Mouse (Mus musculus) hindbrain, embryonic 16.5 days (tissue): ENCODE results near the gene Gm45140. TPM values are rescaled to one million over a fixed set of nuclear protein-coding genes. Genes with fewer than 3 reads are reported as not detected.

ENCODE experiments used
- ATAC-seq: fragments of 200-750 bp; cut with Nextera tagmentation; 2 replicates; pipeline ENCODE4 v1.8.0; 2017; ENCODE audit warnings: moderate TSS enrichment, moderate library complexity
- H3K27ac ChIP-seq: fragments of 300-500 bp; sonication (generic); 2 replicates; pipeline ENCODE4 v1.5.1; 2014; ENCODE audit warnings: low read depth, mild to moderate bottlenecking, control low read depth, low read length, moderate library complexity
- H3K27me3 ChIP-seq: fragments of 300-500 bp; sonication (generic); replicated peaks from 2 replicates; pipeline ENCODE4 v1.6.1; 2014; ENCODE audit warnings: low read length; ENCODE audit not compliant: control insufficient read depth, insufficient read depth
- H3K36me3 ChIP-seq: fragments of 300-500 bp; sonication (generic); 2 replicates; pipeline ENCODE4 v1.6.1; 2014; ENCODE audit warnings: mild to moderate bottlenecking, low read length, moderate library complexity, mixed read lengths; ENCODE audit not compliant: control insufficient read depth, insufficient read depth
- H3K4me1 ChIP-seq: fragments of 300-500 bp; sonication (generic); 2 replicates; pipeline ENCODE4 v1.6.1; 2014; ENCODE audit warnings: low read depth, low read length; ENCODE audit not compliant: control insufficient read depth, insufficient read depth
- H3K4me2 ChIP-seq: fragments of 300-500 bp; sonication (generic); 2 replicates; pipeline ENCODE4 v1.6.1; 2014; ENCODE audit warnings: mild to moderate bottlenecking, low read length, control low read depth, moderate library complexity
- H3K4me3 ChIP-seq: fragments of 300-500 bp; sonication (generic); 2 replicates; pipeline ENCODE4 v1.5.1; 2014; ENCODE audit warnings: mild to moderate bottlenecking, low read length, control low read depth, moderate library complexity
- H3K9ac ChIP-seq: fragments of 300-500 bp; sonication (generic); 2 replicates; pipeline ENCODE4 v1.6.1; 2014; ENCODE audit warnings: low read depth, mild to moderate bottlenecking, control low read depth, low read length, moderate library complexity
- H3K9me3 ChIP-seq: fragments of 300-500 bp; sonication (generic); 2 replicates; pipeline ENCODE4 v1.6.1; 2014; ENCODE audit warnings: mild to moderate bottlenecking, low read length, moderate library complexity; ENCODE audit not compliant: control insufficient read depth
- whole genome bisulfite sequencing: fragments of 180-500 bp; shearing (Covaris S2); extraction: QIAGEN DNeasy Blood & Tissue Kit; methylation state at CpG from one replicate; pipeline ENCODE4 v1.1.7; 2014; 5-methylcytosine and 5-hydroxymethylcytosine counted together
- polyA plus RNA-seq: library from polyadenylated mRNA; unstranded; fragments of >200 nt; fragmentation: Nextera tagmentation; extraction: Ambion mirVana; gene quantifications from 2 replicates; pipeline ENCODE4 v1.2.1, GENCODE M21; 2015

Gene Gm45140
- 2.9 and 3.9 TPM in 2 replicates for polyA plus RNA-seq

GRCm38 (mm10) chr6:87835695-87836094 is at the start of gene Gm45140:
Gene Gm45140, minus strand, starts transcription at chr6:87835795.
- no peaks in the 10 kb centered on the region for H3K9me3 ChIP-seq
- H3K4me2 ChIP-seq: no peak within 1 kb of the TSS
- peaks cover 12% of the 10 kb centered on the region for H3K36me3 ChIP-seq
- no peaks in the 10 kb centered on the region for H3K27me3 ChIP-seq
- no peak within 1 kb of the TSS for H3K9ac ChIP-seq
- no peak for ATAC-seq
- 99% methylated on average over 7 of the region's 7 CpGs for WGBS
- no peak within 1 kb of the TSS for H3K27ac ChIP-seq
- H3K4me1 ChIP-seq: peaks cover 10% of the 10 kb centered on the region
- no peak within 1 kb of the TSS for H3K4me3 ChIP-seq

DNA sequence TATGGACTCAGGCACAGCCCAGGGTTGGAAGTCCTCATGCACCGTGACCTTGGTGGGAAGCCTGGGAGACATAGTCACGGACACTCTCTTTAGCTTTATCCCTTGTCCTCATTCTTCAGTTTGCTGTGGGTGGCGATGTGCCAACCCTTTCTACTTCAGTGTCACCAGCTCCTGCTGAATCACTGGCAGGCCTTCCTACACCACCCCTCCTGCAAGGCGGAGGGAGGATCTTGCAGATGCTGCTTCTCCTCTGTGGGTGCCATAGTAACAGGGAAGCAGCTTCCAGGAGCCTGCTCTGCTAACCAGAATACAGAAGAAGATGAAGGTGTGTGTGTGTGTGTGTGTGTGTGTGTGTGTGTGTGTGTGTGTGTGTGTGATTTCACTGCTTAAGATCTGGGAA is 47.2 kb upstream of the Gm45140 start:
- no peaks in the 10 kb centered on the region for H3K27me3 ChIP-seq
- no peaks in the 10 kb centered on the region for H3K36me3 ChIP-seq
- peaks cover 3% of the 10 kb centered on the region for H3K4me1 ChIP-seq
- H3K4me3 ChIP-seq: no peak overlapping the region
- H3K27ac ChIP-seq: no peak overlapping the region
- H3K9me3 ChIP-seq: no peaks in the 10 kb centered on the region
- H3K9ac ChIP-seq: no peak overlapping the region
- H3K4me2 ChIP-seq: no peak overlapping the region
- ATAC-seq: peak; percentile 31; the same call in 1 of the 2 replicates
- 44% methylated on average over 4 of the region's 4 CpGs for WGBS

DNA sequence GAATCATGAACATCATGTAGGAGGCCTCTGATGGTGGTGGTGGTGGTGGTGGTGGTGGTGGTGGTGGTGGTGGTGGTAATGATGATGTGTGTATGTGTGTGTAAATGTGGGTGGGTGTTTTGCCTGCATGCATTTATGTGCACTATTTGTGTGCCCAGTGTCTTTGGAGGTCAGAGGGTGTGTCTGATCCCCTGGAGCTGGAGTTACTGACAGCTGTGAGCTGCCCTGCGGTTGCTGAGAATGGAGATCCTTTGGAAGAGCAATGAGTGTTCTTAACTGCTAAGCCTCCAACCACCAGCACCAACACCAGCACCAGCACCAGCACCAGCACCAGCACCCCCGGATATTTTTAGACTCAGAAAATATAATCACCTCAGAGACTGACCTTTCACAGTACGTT is 46.6 kb upstream of the Gm45140 start:
- no peak overlapping the region for H3K27ac ChIP-seq
- H3K27me3 ChIP-seq: no peaks in the 10 kb centered on the region
- H3K4me2 ChIP-seq: no peak overlapping the region
- no peak overlapping the region for H3K4me3 ChIP-seq
- H3K9me3 ChIP-seq: no peaks in the 10 kb centered on the region
- ATAC-seq: no peak
- H3K9ac ChIP-seq: no peak overlapping the region
- 88% methylated on average over 3 of the region's 3 CpGs for WGBS
- peaks cover under 1% of the 10 kb centered on the region for H3K4me1 ChIP-seq
- H3K36me3 ChIP-seq: no peaks in the 10 kb centered on the region

DNA sequence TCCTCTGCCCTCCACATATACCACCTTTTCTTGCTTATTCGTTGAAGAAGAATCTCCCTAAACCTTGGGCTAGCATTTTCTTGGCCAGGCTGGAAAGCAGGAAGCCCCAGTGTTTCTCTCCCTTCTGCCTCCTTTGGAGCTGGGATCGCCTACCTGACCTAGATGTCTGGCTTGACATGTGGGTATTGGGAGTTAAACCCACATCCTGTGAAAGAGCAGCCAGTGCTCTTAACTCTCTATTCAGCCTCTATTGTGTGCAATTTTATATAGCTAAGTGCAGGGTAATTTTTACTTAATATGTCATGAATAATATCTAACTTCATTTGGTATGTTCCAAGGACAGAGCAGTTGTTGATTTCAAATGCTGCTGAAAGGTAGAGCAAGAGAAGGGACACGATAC is 44.0 kb upstream of the Gm45140 start:
- H3K4me2 ChIP-seq: no peak overlapping the region
- no peaks in the 10 kb centered on the region for H3K36me3 ChIP-seq
- H3K9me3 ChIP-seq: no peaks in the 10 kb centered on the region
- no peaks in the 10 kb centered on the region for H3K4me1 ChIP-seq
- WGBS: 72% methylated on average over 3 of the region's 3 CpGs
- H3K27ac ChIP-seq: no peak overlapping the region
- no peak overlapping the region for H3K4me3 ChIP-seq
- ATAC-seq: no peak
- H3K9ac ChIP-seq: no peak overlapping the region
- no peaks in the 10 kb centered on the region for H3K27me3 ChIP-seq

DNA sequence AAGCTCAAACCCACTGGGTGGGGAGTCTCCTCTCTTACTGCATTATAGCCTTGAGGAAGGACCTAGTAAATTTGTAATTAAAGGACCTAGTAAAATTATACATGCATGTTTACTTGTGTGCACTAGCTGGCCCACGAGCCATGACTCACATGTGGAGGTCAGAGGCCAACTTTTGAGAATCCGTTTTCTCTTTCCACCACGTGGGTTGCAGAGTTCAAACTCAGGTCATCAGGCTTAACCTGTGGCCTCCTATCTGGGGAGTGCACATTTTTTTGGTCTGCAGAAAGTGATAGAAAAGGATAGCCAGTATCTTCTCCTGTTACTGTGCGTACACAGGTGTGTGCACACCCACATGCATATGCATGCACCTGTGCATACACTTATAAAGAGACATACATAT is 43.4 kb upstream of the Gm45140 start:
- no peak for ATAC-seq
- no peak overlapping the region for H3K9ac ChIP-seq

GRCm38 (mm10) chr6:87876068-87876643 is 40.6 kb upstream of the Gm45140 start:
- ATAC-seq: no peak
- no peak overlapping the region for H3K9ac ChIP-seq
- H3K36me3 ChIP-seq: no peaks in the 10 kb centered on the region
- 78% methylated on average over 13 of the region's 13 CpGs for WGBS
- H3K27ac ChIP-seq: no peak overlapping the region
- no peaks in the 10 kb centered on the region for H3K9me3 ChIP-seq
- H3K27me3 ChIP-seq: no peaks in the 10 kb centered on the region
- H3K4me2 ChIP-seq: no peak overlapping the region
- no peak overlapping the region for H3K4me3 ChIP-seq
- no peaks in the 10 kb centered on the region for H3K4me1 ChIP-seq

More for the DNA sequence above, 43.4 kb upstream of the Gm45140 start:
- Histone ChIP-seq H3K4me1 (no peaks in the 10 kb centered on the region), H3K36me3 (no peaks in the 10 kb centered on the region), H3K9me3 (no peaks in the 10 kb centered on the region), H3K27me3 (no peaks in the 10 kb centered on the region), H3K4me3 (no peak overlapping the region), H3K27ac (no peak overlapping the region), H3K4me2 (no peak overlapping the region)
- WGBS: 58% methylated on average over 4 of the region's 4 CpGs

DNA sequence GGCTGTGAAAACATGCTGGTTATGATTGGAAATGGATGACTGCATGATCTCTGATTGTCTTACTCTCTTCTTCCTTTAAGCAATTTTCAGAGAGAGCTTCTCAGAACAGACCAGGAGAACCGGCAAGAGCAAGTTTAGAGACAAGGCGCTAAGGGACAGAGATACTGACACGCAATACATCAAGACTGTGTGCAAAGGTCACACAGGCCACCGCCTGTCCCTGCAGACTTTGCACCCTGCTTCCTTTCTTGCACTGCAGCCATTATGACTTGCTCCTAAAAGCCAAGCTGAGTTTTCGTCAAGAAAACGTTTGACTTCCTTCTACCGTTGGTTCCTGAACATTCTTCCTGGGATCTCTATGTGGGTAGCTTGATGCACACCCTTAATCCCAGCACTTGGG is 40.0 kb upstream of the Gm45140 start:
- H3K9me3 ChIP-seq: no peaks in the 10 kb centered on the region
- H3K9ac ChIP-seq: no peak overlapping the region
- H3K27ac ChIP-seq: no peak overlapping the region
- no peaks in the 10 kb centered on the region for H3K27me3 ChIP-seq
- 88% methylated on average over 7 of the region's 7 CpGs for WGBS
- no peak overlapping the region for H3K4me2 ChIP-seq
- H3K4me3 ChIP-seq: no peak overlapping the region
- H3K4me1 ChIP-seq: no peaks in the 10 kb centered on the region
- H3K36me3 ChIP-seq: no peaks in the 10 kb centered on the region
- ATAC-seq: no peak

DNA sequence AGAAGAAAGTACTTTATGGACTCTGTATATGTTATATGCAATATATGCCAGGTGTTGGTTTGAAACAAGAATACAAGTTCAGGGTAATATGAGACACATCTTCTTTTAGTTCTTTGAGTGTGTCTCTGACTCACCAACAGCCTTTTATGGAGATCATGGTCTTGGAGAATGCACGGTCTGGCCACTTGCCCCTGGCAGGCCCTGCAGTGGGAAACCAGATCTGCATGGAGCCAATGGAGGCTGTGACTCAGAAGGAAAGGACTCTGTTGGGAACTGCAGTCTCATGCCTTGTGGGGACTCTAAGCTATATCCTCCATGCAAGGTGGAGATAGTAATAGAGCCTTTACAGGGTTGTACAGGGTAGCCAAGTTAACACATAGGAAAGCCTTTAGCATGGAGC is 39.5 kb upstream of the Gm45140 start:
- no peak for ATAC-seq
- H3K9me3 ChIP-seq: no peaks in the 10 kb centered on the region
- no peaks in the 10 kb centered on the region for H3K36me3 ChIP-seq
- 80% methylated on average over 1 of the region's 1 CpGs for WGBS
- no peak overlapping the region for H3K27ac ChIP-seq
- no peak overlapping the region for H3K4me3 ChIP-seq
- no peaks in the 10 kb centered on the region for H3K27me3 ChIP-seq
- H3K4me1 ChIP-seq: no peaks in the 10 kb centered on the region
- H3K4me2 ChIP-seq: no peak overlapping the region
- no peak overlapping the region for H3K9ac ChIP-seq

- H3K27me3 ChIP-seq: no peaks in the 10 kb centered on the region
Measured at GRCm38 (mm10) chr6:87873963-87874362, 38.4 kb upstream of the Gm45140 start.

DNA sequence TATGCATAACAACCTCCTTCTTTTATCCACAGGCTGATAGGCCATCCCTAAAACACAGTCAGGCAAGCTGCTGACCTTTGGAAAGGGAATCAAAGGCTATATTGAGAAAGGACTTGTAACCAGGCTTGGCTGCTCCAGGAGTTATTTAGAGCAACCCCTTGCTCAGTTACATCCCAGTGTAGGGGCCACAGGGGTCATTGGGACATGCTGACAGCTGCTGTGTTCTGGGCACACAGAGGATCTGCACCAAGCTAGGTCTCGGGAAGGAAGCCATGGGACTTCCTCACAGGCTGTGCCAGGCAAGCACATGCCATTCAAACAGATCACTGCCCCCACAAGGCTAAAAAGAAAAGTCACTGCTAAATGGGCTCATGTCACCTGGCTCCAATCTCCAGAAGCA is 37.5 kb upstream of the Gm45140 start:
- H3K4me3 ChIP-seq: no peak overlapping the region
- H3K4me2 ChIP-seq: no peak overlapping the region
- no peak for ATAC-seq
- 32% methylated on average over 1 of the region's 1 CpGs for WGBS
- no peak overlapping the region for H3K9ac ChIP-seq
- H3K27ac ChIP-seq: no peak overlapping the region
- no peaks in the 10 kb centered on the region for H3K36me3 ChIP-seq
- no peaks in the 10 kb centered on the region for H3K9me3 ChIP-seq
- H3K4me1 ChIP-seq: no peaks in the 10 kb centered on the region
- H3K27me3 ChIP-seq: no peaks in the 10 kb centered on the region; the same call in 1 of the 2 replicates

More at GRCm38 (mm10) chr6:87873963-87874362, 38.4 kb upstream of the Gm45140 start:
- Histone ChIP-seq H3K36me3 (no peaks in the 10 kb centered on the region), H3K9me3 (no peaks in the 10 kb centered on the region), H3K27ac (no peak overlapping the region), H3K9ac (no peak overlapping the region), H3K4me2 (no peak overlapping the region), H3K4me1 (no peaks in the 10 kb centered on the region), H3K4me3 (no peak overlapping the region)
- WGBS: 74% methylated on average over 2 of the region's 2 CpGs
- ATAC-seq: no peak
